Mouse (Mus musculus) left cerebral cortex, adult 11 months (tissue): ENCODE results near the gene Skint10.

Experiments
- DNase-seq: peaks from one replicate; pipeline ENCODE4 v3.0.0; 2022; ENCODE audit warnings: low spot score

Skint10 gene

GRCm38 (mm10) chr4:112774766-112775165, at the start of gene Skint10:
TSS of gene Skint10 (minus strand) at chr4:112774866.
- DNase-seq: no peak

GRCm38 (mm10) chr4:112790646-112791045, 16.0 kb upstream of the Skint10 start:
- no peak for DNase-seq
